Mouse (Mus musculus): ENCODE data around the gene Acat1. TPM values are rescaled to one million over a fixed set of nuclear protein-coding genes. Genes with fewer than 3 reads are reported as not detected.

Gene Acat1
- polyA plus RNA-seq (2016; fragmentation: Nextera tagmentation; extraction: Ambion mirVana), result 33.6 and 37.4 TPM in 2 replicates

DNA sequence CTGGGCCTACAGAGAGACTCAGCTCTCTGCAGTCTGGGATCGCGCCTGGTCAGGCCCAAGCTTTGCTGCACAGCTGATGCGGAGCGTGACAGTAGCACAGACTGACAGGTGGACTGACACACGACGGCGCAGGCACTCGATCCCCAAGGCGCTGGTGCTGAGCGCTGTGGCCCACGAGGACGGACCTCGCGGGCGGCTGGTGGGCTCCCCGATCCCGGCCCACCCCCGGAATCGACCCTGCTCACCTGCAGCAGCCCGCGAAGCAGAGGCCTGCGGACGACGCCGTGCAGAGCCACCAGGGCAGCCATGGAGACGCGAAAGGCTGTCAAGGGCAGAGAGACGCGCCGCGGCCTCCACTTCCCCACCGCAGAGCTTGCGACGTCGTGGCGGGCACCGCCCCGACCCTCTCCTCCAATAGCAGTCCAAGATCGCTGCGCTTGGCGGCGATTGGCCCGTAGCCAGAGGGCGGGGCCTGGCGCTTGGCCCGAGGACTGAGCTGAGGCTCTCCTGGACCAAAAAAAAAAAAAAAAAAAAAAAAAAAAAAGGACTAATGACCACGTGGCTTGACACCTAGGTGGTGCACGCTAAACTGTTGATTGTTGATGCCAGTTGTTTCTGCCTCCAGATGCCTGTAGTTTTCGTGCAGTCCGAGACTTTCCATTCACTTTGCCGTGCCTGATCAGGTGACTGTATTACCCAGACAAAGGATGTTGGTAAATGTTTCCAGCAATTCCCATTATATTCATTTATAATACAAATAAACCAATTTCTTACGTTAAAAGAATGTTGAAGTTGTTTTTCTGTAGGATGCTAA, at the start of gene Acat1:
Gene Acat1, minus strand, starts transcription at position 415 of the 814 bp plus-strand sequence.
- Histone ChIP-seq H3K36me3 (replicated peaks) (peaks cover 15% of the 10 kb centered on the region), H3K9me3 (no peaks in the 10 kb centered on the region), H3K4me1 (peaks cover 7% of the 10 kb centered on the region), H3K27ac (replicated peaks) (peak within 1 kb of the TSS; percentile 73), H3K27me3 (replicated peaks; ENCODE audit: low read depth, poor library complexity, severe bottlenecking) (peaks cover 12% of the 10 kb centered on the region; the same call in 1 of the 2 replicates), H3K4me3 (peak within 1 kb of the TSS; percentile 76)
- DNase-seq (ENCODE audit: low spot score), result peak; percentile 92
- 8% methylated on average over 52 of the region's 52 CpGs for WGBS

DNA sequence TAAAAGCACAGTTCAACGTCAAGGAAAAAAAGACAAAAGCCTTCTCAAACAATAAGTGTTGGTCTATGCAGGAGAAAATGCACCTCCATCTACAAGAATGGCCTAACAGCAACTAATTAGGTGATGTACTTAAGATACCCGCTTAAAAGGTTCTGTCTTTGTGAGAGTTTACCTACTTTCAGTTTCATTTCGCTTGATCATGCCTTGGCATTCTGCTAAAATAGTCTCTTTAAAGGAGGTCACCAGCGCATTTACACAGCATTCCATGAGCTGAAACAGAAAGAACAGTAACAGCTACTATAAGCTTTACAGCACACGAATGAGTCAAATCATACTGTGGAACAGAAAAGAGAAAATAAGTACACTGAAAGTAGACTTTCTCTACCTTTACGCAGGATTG, 24.6 kb upstream of the Acat1 start:
- no peak for DNase-seq (ENCODE audit: low spot score)
- Histone ChIP-seq H3K4me1 (no peaks in the 10 kb centered on the region), H3K27ac (replicated peaks) (no peak overlapping the region), H3K4me3 (no peak overlapping the region), H3K36me3 (replicated peaks) (peaks cover 98% of the 10 kb centered on the region), H3K9me3 (no peaks in the 10 kb centered on the region), H3K27me3 (replicated peaks; ENCODE audit: low read depth, poor library complexity, severe bottlenecking) (no peaks in the 10 kb centered on the region)
- 93% methylated on average over 6 of the region's 6 CpGs for WGBS

DNA sequence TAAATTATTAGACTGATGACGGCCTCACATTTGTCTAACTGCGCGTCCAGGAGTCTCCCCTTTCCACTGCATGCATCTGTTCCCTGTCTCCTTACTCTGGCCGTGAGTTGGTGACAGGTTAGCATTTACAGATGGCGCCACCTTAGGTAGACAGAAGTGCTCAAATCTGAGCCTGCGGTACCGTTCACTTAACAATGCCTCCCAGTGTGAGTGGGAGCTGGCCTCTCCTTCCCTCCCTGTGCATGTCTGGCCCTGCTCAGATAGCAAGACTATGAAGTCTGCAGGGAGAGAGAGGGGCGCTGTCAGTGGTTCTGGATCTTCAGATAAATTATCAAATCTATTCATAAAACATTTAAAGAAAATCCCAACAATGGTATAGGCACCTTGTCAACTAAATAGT, 5.1 kb upstream of the Acat1 start:
- H3K4me3 ChIP-seq, result no peak overlapping the region

DNA sequence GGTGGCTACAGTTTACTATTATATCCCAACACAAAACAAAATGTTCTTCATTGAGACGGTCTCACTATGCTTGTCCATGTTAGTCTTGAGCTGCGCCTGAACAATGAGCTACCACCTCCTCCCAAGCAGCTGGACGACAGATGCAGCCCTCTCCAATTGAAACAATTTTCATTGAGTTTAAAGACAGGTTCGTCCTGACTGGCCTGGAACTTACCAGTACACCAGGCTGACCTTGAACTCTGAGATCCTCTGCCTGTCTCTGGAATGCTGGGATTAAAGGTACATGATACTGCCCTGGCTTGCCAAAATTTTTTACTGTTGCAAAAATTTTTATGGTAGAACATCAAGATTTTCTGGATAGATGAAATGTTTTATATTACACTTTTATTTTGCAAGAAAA, 4.1 kb upstream of the Acat1 start:
- 0 out of 2 replicates have a peak, but pooled peaks cover 3% of the 10 kb centered on the region for H3K27me3 ChIP-seq (replicated peaks; ENCODE audit: low read depth, poor library complexity, severe bottlenecking)
- WGBS, result 88% methylated on average over 4 of the region's 4 CpGs
- DNase-seq (ENCODE audit: low spot score), result no peak
- H3K9me3 ChIP-seq, result no peaks in the 10 kb centered on the region
- H3K4me1 ChIP-seq, result peaks cover 7% of the 10 kb centered on the region
- no peak overlapping the region for H3K4me3 ChIP-seq
- no peak overlapping the region for H3K27ac ChIP-seq (replicated peaks)
- H3K36me3 ChIP-seq (replicated peaks), result peaks cover 51% of the 10 kb centered on the region

More for the DNA sequence above, 5.1 kb upstream of the Acat1 start:
- no peak for DNase-seq (ENCODE audit: low spot score)
- peaks cover 61% of the 10 kb centered on the region for H3K36me3 ChIP-seq (replicated peaks)
- no peaks in the 10 kb centered on the region for H3K9me3 ChIP-seq
- 88% methylated on average over 8 of the region's 8 CpGs for WGBS
- H3K4me1 ChIP-seq, result no peaks in the 10 kb centered on the region
- H3K27ac ChIP-seq (replicated peaks), result no peak overlapping the region
- no peaks in the 10 kb centered on the region for H3K27me3 ChIP-seq (replicated peaks; ENCODE audit: low read depth, poor library complexity, severe bottlenecking)

DNA sequence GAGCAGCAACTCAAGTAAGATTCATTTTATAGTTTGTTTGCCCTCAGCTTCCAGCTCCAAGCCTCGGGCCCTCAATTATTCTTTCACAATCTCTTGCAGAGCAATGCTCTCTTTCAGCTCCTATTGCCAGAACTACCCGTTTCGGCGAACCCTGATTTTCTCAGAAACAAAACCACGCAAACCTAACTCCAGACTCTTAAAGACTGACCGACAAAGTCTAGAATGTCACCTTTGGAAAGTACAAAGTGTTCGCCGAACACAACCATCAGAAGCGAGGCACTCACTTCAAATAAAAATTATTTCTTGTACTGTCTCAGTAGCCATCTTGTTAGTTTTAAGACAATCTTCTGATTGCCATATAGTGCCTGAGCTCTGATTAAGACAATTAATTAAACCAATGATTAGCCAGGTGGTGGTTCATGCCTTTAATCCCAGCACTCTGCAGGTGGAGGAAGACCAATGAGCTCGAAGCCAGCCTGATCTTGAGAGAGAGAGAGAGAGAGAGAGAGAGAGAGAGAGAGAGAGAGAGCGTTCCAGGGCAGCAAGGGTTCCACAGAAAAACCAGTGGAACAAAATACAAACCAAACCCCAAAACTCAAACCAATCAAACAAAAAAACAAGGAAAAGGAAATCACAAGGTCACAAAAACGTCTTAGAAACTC, 745 bp downstream of the Acat1 start:
- Histone ChIP-seq H3K27ac (replicated peaks) (peak overlapping the region; percentile 73; the same call in 1 of the 2 replicates), H3K4me3 (peak overlapping the region; percentile 76), H3K27me3 (replicated peaks; ENCODE audit: low read depth, poor library complexity, severe bottlenecking) (peaks cover 12% of the 10 kb centered on the region; the same call in 1 of the 2 replicates), H3K9me3 (no peaks in the 10 kb centered on the region), H3K4me1 (peaks cover 7% of the 10 kb centered on the region), H3K36me3 (replicated peaks) (0 out of 2 replicates have a peak, but pooled peaks cover 8% of the 10 kb centered on the region)
- 82% methylated on average over 12 of the region's 12 CpGs for WGBS
- no peak for DNase-seq (ENCODE audit: low spot score)

DNA sequence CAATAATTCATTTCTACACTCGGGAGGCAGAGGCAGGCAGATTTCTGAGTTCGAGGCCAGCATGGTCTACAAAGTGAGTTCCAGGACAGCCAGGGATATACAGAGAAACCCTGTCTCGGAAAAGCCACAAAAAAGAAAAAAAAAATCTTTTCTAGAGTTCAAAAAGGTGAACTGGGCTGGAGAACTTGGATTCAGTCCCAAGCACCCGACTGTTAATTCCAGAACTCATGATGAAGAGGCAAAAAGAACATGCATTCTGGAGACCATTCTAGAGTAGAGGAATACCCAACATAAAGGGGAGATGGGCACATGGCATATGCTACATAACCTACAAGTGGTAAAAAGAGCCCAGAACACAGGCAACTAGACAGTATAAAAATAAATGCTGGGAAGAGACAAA, 2.4 kb downstream of the Acat1 start:
- H3K9me3 ChIP-seq, result no peaks in the 10 kb centered on the region
- no peak overlapping the region for H3K27ac ChIP-seq (replicated peaks)
- peaks cover 7% of the 10 kb centered on the region for H3K4me1 ChIP-seq
- H3K36me3 ChIP-seq (replicated peaks), result no peaks in the 10 kb centered on the region
- H3K4me3 ChIP-seq, result no peak overlapping the region
- WGBS, result 89% methylated on average over 4 of the region's 4 CpGs
- DNase-seq (ENCODE audit: low spot score), result no peak
- peaks cover 12% of the 10 kb centered on the region; the same call in 1 of the 2 replicates for H3K27me3 ChIP-seq (replicated peaks; ENCODE audit: low read depth, poor library complexity, severe bottlenecking)

DNA sequence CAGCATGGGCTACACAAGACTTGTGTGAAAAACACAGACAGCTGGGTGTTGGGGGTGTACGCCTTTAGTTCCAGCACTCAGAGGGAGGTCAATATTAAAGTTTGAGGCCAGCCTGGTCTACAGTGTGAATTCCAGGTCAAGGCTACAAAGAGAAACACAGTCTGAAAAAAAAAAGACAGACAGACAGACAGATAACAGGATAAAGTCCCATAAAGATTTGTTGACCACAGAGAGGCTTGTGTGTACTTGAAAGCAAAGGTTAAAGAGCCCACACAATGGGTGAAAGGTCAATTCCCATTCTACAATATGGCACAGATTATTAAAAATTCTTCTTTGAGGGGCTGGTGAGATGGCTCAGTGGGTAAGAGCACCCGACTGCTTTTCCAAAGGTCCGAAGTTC, 3.0 kb downstream of the Acat1 start:
- WGBS, result 91% methylated on average over 3 of the region's 3 CpGs
- Histone ChIP-seq H3K36me3 (replicated peaks) (no peaks in the 10 kb centered on the region), H3K27ac (replicated peaks) (no peak overlapping the region), H3K9me3 (no peaks in the 10 kb centered on the region), H3K27me3 (replicated peaks; ENCODE audit: low read depth, poor library complexity, severe bottlenecking) (peaks cover 12% of the 10 kb centered on the region; the same call in 1 of the 2 replicates), H3K4me3 (no peak overlapping the region), H3K4me1 (peaks cover 7% of the 10 kb centered on the region)
- DNase-seq (ENCODE audit: low spot score), result no peak

DNA sequence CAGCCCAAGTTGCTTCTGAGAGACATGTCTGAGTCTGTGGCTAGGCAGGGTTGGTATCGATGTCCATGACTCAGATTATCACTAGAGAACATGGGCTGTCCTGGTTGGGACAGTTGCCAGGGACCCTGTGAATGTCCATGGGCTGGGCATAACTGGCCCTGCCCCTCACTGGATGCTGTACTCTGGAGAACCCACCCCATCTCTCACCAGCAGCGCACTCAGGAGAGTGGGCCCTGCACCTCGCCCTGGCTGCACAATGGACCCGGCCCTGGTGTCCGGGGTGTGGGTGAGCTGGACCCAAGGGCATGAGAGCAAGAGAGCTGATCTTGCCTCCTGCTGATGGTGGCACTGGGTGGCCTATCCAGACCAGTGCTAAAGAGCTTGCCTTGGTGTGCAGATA, 5.2 kb downstream of the Acat1 start:
- Histone ChIP-seq H3K27me3 (replicated peaks; ENCODE audit: low read depth, poor library complexity, severe bottlenecking) (peaks cover 12% of the 10 kb centered on the region; the same call in 1 of the 2 replicates), H3K4me3 (no peak overlapping the region), H3K27ac (replicated peaks) (no peak overlapping the region), H3K36me3 (replicated peaks) (no peaks in the 10 kb centered on the region), H3K9me3 (no peaks in the 10 kb centered on the region), H3K4me1 (peaks cover 5% of the 10 kb centered on the region)
- WGBS, result 94% methylated on average over 5 of the region's 5 CpGs
- DNase-seq (ENCODE audit: low spot score), result no peak

DNA sequence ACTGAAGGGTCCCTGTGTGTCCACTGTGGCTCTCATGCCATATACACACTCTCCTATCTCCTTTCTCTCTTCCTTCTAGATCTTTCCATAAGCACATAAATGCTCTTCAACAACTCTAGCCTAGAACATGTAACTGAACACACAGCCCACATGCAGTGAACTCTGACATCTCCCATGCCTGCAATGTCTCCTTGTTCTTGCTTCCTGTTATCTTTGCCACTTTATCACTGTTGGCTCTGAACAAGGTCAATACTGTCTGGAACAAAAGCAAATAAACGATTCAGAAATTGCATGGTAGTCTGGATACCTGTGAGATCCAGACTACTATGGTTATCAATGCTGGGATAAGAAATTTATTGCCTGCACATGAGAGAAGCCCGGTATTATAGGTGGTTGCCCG, 6.3 kb downstream of the Acat1 start:
- Histone ChIP-seq H3K36me3 (replicated peaks) (no peaks in the 10 kb centered on the region), H3K27me3 (replicated peaks; ENCODE audit: low read depth, poor library complexity, severe bottlenecking) (peaks cover 4% of the 10 kb centered on the region; the same call in 1 of the 2 replicates), H3K4me3 (no peak overlapping the region), H3K4me1 (no peaks in the 10 kb centered on the region), H3K9me3 (no peaks in the 10 kb centered on the region), H3K27ac (replicated peaks) (no peak overlapping the region)
- 89% methylated on average over 3 of the region's 3 CpGs for WGBS
- no peak for DNase-seq (ENCODE audit: low spot score)

DNA sequence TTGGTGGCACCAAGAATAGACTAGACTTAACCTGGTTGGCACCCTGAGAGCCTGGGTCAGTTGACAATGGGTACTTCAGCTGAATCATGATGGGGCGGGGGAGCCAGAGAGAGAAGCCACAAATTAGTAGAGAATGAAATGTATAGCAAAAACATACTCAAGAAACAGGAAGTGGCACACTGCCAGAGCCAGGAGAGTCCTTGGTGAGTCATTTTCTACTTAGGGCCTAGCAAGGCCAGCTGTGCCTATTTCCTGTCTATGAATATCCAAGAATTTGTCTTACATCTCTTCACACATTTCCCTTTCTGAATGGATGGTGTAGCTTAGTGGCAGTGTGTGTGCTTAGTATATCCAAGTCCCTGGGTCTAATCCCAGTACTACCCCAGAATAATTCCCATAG, 6.8 kb downstream of the Acat1 start:
- no peaks in the 10 kb centered on the region for H3K36me3 ChIP-seq (replicated peaks)
- no peaks in the 10 kb centered on the region for H3K9me3 ChIP-seq
- no peaks in the 10 kb centered on the region for H3K4me1 ChIP-seq
- H3K4me3 ChIP-seq, result no peak overlapping the region
- no peaks in the 10 kb centered on the region for H3K27me3 ChIP-seq (replicated peaks; ENCODE audit: low read depth, poor library complexity, severe bottlenecking)
- no peak for DNase-seq (ENCODE audit: low spot score)
- no peak overlapping the region for H3K27ac ChIP-seq (replicated peaks)
- WGBS, result 95% methylated on average over 1 of the region's 1 CpGs

DNA sequence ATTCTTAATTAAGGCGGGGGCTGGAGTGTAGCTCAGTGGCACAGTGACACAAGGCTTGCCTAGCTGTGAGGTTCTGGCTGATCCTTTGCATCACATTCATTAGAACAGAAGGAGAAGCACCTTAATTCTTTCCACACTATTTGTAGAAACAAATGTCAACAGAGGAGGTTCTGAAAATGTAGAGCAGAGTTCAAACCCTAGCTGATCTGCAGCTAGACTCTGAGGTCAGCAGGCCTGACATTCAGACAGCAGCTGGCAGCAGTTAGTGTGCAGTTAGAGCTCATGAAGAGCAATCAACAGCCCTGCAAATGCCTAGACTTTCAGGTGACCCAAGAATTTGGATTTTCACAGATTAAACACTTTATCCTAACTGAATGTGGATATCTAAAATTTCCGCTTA, 8.6 kb downstream of the Acat1 start:
- no peak overlapping the region for H3K27ac ChIP-seq (replicated peaks)
- H3K4me1 ChIP-seq, result no peaks in the 10 kb centered on the region
- no peaks in the 10 kb centered on the region for H3K27me3 ChIP-seq (replicated peaks; ENCODE audit: low read depth, poor library complexity, severe bottlenecking)
- H3K4me3 ChIP-seq, result no peak overlapping the region
- H3K9me3 ChIP-seq, result no peaks in the 10 kb centered on the region
- 88% methylated on average over 2 of the region's 2 CpGs for WGBS
- H3K36me3 ChIP-seq (replicated peaks), result no peaks in the 10 kb centered on the region
- DNase-seq (ENCODE audit: low spot score), result peak; percentile 18

DNA sequence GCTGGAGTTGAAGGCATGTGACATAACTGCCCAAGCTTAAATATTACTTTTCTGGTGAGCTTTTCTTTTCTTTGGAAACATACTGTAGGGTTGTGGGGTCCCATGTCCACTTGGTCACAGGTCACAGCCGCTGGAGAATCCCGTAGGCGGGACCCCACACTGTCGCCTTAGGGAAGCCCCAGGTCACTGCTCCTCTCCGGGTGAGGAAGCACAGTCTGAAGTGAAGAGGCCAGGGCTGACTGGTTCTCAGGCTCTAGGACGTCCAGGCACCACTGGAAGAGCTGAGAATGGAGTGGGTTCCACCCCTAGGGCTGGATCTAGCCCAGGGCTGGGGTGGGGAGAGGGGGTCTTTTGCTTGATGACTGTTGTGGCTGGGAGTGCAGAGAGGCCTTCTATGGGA, 11.6 kb downstream of the Acat1 start:
- no peaks in the 10 kb centered on the region for H3K9me3 ChIP-seq
- H3K4me3 ChIP-seq, result no peak overlapping the region
- DNase-seq (ENCODE audit: low spot score), result no peak
- H3K27ac ChIP-seq (replicated peaks), result no peak overlapping the region
- WGBS, result 79% methylated on average over 6 of the region's 6 CpGs
- H3K27me3 ChIP-seq (replicated peaks; ENCODE audit: low read depth, poor library complexity, severe bottlenecking), result no peaks in the 10 kb centered on the region
- H3K36me3 ChIP-seq (replicated peaks), result no peaks in the 10 kb centered on the region; the same call in 1 of the 2 replicates
- H3K4me1 ChIP-seq, result no peaks in the 10 kb centered on the region

Measured in embryonic facial prominence, embryonic 10.5 days (tissue).